Mouse (Mus musculus) megakaryocyte, embryonic 14.5 days (primary cell): ENCODE results near the gene Faf2.

Experiments
- FLI1 ChIP-seq: IDR thresholded peaks from 2 replicates; pipeline ENCODE4 v1.6.1; 2012; ENCODE audit warnings: low read length, inconsistent platforms, mixed read lengths
- GATA1 ChIP-seq: IDR thresholded peaks from 3 replicates; pipeline ENCODE4 v1.6.1; 2012; ENCODE audit warnings: mixed read lengths, low read length, inconsistent platforms, borderline replicate concordance

DNA sequence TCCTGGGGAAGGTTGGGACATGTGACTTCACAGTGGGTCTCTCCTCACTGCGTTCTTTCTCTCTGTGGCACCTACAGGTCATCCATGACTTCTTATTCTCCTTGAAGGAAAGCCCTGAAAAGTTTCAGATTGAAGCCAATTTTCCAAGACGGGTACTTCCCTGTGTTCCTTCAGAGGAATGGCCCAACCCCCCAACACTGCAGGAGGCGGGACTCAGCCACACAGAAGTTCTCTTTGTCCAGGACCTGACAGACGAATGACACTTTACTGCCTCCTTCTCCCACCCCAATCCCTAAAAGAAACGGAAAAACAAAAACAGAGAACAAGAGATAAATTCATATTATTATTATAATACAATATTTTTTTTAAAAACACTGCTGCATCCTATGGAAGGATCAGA is 39.3 kb downstream of the Faf2 start:
- TF ChIP-seq GATA1 (no peak), FLI1 (no peak)
